Mouse (Mus musculus) CD4-positive, CD25-positive, alpha-beta regulatory T cell, adult 4 months (primary cell): Measurements from ENCODE around the gene Maip1. TPM values are rescaled to one million over a fixed set of nuclear protein-coding genes. Genes with fewer than 3 reads are reported as not detected.
A peak's percentile ranks its signal among the peaks of the same experiment; 100 is the strongest.

Source experiments
- ATAC-seq: one replicate; pipeline ENCODE4 v1.8.0; 2017
- polyA plus RNA-seq, 2 experiments: library from polyadenylated mRNA; unstranded; fragments of 100-300 nt; shearing (Covaris generic); gene quantifications; one replicate each; pipeline ENCODE4 v1.2.1; 2017

The Maip1 gene
- polyA plus RNA-seq = 1 to 10 TPM; 8.6 to 9.7 TPM

DNA sequence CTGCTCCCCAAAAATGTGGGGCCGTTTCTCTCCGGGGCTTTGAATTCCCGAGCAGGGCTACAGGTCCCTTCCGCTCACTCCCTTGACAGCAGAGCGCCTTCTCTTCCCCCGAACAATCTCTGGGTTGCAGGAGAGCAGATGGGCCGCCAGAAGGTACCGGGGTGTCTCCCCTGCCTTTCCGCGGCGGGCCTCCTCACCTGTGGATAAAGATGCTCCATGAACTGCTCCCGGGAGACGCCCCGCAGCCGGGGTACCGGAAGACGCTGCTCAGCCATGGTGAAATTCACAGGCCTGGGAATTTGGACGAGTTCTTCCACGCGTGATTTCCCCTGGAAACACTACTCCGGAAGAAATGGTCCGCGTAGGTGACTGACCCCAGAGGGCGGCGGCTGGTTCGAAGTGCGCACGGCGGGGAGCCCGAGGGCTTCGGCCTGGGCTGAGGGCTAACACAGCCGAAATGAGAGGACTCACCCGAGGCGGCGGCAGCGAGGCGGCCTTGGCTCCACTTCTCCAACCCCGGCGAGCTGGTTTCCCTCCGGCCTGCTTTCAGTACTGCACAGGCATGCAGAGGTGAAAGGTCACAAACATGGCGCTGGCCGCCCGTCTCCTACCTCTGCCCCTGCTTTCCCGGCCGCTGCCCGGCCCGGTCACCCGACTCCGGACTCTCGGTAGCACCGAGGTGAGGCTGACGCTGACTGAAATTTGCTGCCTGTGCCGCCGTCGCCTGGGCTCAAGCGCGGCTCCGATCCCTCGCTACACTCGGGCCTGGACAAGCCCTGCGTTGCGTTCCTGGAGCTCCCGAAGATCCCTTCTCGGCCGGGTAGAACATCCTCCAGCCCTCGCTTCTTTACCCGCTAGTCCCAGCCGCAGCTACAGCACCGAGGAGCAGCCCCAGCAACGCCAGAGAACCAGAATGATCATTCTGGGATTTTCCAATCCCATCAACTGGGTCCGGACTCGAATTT is at the start of gene Maip1, which contains the start of gene Tyw5:
Gene Maip1 (plus strand): TSS at position 142 of the 965 bp plus-strand sequence.
Gene Tyw5 (minus strand): TSS at position 915 of the 965 bp plus-strand sequence.
- ATAC-seq = peak; percentile 91

DNA sequence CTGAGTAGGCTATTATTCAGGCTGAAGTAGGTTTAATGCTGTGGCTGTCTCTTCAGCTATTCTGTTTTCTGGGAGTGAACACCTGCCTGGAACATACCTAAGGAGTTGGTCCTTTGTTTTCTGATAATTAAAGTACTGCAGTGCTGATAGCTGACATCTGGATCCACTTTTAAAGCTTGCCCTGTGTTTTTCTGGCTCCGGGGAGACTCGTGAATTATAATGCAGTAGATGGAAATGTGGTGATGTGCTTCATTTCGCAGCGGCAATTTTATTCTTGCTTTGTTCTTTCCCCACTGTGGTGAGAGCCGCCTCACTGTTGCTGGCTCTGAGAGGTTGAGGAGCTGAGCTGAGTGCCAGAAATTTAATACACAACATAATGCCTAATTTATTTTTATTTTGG is 47.6 kb upstream of the Maip1 start:
- no peak for ATAC-seq

DNA sequence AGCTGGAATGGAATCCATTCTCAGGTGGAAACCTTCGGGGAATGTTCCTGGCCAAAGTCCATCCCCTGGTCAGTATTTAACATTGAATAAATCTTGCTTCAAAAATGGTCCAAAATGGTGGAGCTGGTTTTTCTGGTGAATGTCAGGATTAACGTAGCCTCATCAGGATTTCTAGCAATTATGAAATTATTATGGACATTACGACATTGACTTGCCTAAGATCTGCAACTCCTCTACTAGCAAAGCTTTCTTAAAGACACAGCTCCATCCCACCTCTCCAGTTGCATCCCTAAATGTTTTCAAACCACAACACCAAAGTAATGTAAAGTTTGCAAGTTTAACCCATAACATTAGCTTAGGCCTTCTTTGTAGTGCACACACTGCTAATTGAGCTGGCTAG is 38.7 kb upstream of the Maip1 start:
- no peak for ATAC-seq

DNA sequence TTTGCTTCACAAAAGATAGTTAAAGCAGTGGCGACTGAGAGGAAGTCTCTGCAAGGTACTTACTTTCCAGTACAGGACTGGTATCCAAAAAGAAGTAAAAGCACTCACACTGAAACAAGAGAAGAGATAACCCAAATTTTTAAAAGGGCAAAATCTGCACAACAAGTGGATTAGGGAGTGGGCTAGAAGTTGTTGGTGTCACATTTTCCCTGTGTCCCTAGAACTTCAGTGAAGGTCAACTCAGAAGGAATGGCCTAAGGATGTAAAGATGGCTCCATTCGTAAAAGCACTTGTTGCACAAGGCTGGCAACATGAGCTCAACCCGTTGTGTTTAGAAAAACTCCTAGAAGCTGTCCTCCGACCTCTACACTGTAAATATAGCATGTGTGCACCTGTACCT is 37.0 kb upstream of the Maip1 start:
- ATAC-seq = no peak

DNA sequence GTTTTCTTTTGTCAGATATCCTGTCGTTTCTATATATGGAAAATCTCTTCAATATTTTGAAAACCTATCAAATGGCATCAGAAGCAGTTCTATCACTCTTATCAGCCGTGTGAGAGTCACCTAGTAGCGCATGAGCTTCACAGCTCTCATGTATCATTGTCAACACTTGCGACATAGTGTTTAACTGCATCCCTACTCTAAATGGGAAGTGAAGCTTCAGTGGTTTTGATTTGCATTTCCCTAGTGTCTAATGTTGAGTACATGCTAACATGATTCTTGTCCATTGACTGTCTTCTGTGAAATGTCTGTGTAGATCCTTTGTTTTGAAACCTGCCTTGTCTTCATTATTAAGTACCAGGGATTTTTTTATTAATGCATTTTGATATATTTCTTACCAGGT is 35.7 kb upstream of the Maip1 start:
- no peak for ATAC-seq

DNA sequence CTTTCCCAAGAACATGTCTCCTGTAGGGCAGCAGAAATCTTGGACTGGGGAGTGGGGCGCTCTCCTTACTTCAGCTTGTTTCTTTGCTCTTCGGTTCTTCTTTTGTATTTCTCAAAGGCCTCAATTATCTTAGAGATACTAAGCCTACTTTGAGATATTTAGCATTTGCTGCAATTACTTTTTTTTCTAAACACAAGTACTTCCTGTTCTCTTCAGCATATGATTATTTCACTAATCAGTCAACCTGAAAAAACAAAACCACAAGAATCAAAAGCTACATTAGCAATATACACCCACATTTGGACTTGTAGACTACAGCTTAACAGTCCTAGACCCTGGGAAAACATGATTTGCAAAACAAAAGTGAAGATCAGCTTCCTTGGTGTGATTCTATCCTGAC is 30.9 kb upstream of the Maip1 start:
- ATAC-seq = peak; percentile 25

DNA sequence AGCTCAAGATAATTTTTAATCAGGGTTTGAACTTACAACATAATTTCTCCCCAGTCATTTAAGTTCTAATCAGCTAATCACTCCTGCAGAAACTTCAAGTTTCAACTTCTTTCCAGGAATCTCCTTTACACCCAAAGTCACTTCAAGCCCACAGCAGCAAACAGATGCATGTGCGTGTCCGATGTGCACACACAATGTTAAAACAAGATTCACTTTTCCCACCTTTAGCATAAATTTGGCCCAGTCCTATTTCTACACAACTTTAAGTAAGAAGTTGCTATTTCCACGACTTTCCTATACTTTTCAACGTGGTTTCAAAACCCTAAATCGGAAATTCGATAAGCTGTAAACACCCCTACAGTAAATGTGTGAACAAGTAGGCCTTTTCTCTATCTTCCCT is 29.3 kb upstream of the Maip1 start:
- ATAC-seq = peak; percentile 3

DNA sequence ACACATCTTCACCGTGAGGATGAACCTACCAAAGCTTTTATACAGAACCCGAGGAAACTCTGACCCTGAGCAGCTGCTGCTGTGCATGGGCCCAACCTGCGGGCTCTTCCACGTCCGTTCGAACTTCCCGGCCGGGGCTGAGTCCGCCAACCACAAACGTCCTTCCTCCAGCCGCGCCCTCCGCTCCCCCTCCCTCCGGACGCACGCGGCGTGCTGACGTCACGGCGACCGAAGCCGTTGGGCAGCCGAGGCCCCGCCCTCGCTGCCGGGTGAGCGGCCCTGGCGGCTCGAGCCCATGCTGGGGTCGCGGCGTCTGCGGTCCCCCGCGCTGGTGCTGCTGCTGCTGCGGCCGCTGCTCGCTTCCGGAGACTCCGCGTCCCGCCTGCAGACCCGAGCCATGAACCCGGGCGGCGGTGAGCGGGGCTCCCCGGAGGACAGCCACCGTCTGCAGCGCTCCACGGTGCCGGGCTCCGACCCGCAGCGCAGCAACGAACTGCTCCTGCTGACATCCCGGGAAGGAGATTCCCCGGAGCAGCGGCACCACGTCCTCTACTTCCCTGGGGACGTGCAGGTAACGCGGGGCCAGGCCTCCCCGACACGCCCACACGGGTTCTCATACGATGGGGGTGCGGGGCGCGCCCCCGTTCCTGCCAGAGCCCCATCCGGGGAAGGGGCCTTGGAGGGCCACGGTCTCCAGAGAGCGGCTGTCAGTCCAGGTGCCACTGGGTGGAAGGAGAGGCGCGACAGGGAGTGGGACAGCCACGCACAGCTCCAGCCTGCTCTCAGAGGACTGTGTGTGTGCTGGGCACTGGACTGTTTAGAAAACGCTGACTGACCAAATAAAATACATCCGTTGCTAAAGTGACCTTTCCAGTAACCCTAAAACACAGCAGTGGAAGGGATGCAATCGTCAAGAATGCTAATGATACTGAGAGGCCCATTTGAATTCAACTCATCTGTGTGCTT is 28.5 kb upstream of the Maip1 start, which contains the start of gene 1700066M21Rik:
Gene 1700066M21Rik (plus strand): TSS at position 245 of the 966 bp plus-strand sequence.
- ATAC-seq = peak; percentile 80

DNA sequence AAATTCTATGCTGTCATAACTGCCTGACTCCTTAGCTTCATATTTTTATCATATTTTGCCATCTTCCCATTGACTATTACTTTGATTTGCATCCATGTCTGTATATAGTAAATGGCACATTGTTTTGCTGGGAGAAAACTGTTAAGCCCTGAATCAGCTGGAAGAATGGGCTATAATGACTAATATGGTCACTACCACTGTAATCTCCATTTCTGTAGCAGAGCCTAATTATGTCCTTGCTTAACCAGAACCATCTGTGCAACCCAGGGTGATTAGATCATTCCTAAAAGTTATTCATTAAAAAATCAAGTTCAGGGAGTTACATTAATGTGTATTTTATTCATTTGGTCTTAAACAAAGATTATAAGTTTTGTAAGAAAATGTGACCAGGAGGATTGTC is 19.6 kb upstream of the Maip1 start:
- no peak for ATAC-seq

DNA sequence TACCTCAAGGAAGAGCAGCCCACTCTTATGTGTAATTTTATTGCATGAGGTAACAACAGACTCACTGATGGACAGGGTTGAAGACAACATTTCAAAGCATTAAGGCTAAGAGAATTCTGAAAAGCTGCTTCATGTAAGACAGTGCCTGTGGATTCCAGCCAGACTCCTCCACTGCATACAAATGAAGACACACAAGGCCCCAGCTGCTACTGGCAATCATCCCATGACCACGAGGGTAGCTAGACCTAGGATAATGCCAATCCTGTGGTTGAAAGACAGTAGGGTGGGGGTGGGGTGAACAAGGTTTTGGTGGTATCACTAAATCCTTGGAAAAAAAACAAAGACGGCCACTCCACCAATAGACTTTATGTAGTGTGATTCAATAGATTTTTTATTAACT is 18.3 kb upstream of the Maip1 start:
- no peak for ATAC-seq

DNA sequence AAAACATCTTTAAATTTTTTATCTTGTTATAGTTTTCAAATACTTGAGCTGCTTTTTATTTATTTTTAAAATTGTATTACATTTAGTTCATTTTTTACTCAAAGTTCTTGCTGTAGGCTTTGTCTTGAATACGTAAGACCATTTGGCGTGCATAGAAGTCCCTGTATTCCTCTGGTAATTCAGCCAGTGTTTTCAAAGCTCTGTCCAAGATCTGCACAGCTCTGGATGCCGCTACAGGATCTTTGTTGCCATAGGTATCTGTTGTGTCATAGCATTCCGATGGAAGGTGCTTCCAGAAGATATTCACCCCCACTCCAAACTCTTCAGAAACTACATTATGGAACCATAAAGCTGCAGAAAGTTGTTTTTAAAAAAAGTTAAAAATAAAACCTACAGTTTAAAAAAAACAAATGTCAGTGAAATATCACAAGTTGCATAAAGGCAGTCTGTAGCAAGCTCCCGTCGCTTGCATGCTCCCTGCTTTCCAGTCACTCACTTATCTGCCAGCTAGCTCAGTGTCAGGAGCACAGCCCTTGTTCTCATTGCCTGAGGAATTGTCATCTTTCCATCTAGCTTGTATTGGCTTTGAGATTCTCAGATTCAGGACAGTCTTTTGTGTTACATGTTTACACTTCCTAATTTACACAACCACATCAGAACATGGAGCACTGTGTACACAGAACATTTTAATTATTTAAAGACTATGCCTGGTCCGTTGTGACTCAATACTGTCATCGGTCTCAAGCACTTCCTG is 17.5 kb upstream of the Maip1 start:
- no peak for ATAC-seq

DNA sequence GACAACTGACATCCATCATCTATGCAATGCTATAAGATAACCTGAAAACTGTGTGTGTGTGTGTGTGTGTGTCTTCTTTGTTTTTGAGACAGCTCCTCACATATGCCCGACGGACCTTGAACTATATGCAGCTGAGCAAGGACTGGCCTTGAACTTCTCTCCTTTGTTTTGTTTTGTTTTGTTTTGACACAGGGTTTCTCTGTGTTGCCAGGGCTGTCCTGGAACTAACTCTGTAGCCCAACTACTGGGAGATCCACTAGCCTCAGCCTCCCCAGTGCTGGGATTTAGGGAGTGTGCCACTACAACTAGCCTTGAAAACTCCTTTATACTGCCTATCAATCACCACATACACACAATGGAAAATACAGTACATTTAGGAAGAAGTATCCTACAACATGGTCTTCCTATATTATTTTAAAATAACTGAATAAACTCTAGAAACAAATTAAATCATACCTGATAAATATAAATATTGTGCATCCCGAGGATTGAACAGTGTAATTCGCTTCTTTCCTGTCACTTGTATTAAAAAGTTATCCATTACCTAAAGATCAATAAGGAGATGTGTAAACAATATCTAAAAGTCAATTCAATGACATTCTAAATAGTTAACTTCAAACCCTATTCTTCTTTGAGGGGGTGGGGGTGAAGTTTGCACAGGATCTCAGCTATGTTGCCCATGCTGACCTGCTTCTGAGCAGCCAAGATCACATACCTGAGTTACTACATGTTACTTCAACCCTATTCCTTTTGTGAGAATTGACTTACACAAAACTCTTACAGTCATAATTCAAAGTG is 14.9 kb upstream of the Maip1 start:
- ATAC-seq = no peak

DNA sequence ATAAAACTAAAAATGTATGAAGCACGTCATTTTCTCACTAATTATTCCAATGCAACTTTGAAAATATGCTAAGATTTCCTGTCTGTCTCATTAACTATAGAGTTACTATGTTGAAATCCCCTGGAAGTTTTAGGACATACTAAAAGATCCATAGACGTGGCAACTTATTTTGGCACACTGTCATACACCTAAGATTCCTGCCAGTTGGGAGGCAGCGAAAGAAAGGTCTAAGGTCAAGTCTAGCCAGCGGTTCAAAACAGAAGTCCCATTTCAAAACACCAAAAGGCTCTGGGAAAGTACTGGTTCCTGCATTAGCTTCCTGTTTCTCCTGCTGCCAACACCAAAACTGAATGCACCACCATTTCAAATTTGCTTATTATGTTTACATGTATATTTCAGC is 13.7 kb upstream of the Maip1 start:
- no peak for ATAC-seq

DNA sequence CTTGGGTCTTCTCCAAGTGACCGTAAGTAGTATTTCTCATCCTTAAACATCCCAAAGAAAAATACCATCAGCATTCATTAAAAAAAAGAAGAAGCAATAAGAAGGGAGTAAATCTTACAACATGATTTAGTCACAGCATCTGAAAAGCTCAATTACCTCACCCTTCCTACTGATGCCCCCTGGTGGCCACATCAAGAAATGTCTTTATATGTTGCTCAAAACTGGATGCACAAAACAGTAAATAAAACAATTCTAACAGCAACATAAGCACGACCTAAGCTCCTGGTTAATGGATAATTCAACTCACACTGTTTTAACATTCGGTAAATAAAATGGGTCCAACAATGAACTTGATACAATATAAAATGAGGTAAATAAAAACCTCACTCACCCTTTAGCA is 12.1 kb upstream of the Maip1 start:
- peak; percentile 81 for ATAC-seq

DNA sequence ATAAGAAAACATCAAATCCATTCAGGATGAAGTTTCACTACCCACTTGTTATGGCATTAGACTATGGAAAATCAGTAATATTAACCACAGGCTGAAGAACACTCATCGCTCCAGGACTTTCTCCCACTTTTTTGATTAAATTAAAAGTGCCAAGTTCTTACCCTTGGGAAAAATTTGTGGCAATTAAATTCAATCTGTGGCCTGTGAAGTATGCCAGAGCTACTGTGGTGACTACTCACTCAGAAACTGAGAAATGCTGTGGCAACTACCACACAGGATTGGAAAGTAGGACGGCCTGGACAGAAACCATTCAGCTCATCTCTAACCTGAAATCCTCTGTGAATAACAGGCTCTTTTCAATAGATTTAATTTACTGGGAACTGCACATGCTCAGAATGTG is 5.8 kb upstream of the Maip1 start:
- no peak for ATAC-seq

DNA sequence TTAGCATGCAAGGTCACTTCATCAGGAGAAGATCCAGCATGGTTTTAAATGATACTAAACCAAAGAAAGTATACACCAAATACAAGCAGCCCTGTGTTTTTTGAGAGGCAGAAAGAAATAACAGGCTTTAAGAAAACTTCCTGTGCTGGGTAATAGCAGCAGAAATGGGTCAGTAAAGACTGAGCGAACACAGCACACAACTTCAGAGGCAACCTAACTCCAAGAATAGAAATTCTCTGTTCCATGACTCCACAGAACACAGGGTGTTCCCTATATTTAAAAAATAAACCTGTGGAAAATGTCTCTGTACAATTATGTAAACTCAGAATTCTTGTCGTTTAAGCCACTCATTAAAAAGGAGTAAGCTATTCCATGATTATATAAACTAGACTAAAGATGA is 5.3 kb upstream of the Maip1 start:
- ATAC-seq = no peak

DNA sequence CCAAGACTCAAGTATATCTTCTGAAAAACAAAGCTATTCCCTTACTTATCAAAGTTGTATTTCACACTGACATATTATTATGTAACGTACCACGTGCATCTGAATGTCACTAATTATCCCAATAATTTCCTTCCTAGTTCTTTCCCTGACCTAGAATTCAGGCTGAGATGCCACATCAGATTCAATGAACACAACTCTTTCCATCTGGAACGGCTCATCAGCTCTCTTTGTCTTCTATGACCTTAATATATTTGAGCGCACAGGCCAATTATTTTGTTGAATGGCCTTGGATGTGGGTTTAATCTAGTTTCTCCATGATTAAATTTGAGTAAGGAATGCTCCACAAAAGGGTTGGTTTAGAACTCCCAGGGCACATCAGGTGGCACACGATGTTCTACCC is 4.0 kb upstream of the Maip1 start:
- no peak for ATAC-seq

DNA sequence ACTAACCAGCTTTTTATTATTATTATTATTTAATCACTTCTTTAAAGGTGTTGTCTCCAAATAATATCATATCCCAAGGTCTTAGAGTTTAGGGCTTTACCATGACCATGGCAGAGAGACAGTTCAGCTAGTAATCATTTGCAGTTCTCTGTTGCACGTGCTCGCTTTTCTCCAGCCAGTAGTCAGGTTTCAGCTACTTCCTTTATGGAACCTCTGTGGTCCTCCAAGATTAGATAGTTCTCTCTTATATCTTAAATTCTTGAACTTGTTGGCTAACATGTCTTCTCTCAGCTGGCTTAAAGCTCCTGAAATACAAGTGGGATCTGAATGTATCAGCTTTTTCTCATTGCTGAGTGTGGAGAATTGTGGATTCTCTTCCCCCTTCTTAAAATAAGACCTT is 2.9 kb downstream of the Maip1 start:
- ATAC-seq = no peak

DNA sequence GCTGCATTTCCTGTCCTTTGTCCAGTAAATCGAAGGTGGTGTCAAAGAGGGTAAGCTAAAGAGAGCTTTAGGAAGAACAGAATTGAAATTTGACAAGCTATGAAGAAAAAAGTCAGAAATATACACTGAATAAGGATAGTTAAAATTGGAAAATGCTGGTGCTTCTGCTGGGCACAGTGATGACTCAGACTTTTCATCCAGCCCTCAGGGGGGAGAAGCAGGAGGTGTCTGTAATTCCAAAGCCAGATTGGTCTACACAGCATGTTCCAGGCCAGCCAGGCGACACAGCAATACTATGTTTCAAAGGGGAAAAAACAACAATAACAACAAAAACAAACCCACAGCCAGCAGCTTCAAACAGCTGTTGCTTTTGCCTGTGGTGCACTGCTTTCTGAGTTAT is 7.3 kb downstream of the Maip1 start:
- ATAC-seq = no peak

DNA sequence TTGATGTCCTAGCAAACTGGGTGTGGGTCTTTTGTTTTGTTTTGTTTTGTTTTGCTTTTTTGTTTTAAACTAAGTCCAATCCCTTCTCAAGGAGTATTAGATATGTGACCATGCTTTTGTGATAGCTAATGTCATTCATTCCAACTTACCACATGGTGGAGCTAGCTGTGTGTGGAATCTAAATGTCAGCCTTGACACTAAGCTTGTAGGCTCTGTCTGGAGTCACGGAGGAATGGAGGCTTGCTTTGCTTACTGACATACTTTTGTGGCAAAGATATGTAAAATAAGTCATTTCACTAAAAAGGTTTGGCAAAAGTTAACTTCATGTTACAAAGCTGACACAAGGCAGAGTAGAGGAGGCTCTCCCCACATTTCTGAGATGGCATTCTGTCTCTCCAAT is 17.6 kb downstream of the Maip1 start:
- no peak for ATAC-seq
